Mouse (Mus musculus) urinary bladder, postnatal 4 days (tissue): Measurements from ENCODE around the gene Gpatch8.
"Not testable (repeated sequence)": the region's sequence is repeated elsewhere in the genome, so short reads cannot be mapped to it uniquely, and the experiment has no call there.

Experiments used
- DNase-seq, 2 experiments: peaks; one replicate each; pipeline ENCODE4 v3.0.0; 2021 to 2022; ENCODE audit warnings: low spot score in 2 of 2

Gene Gpatch8

GRCm38 (mm10) chr11:102572866-102573663 lies 16.9 kb upstream of the Gpatch8 start:
- peak; percentile 70 to 93 for DNase-seq

GRCm38 (mm10) chr11:102568756-102569377 lies 12.7 kb upstream of the Gpatch8 start:
- no peak for DNase-seq

DNA sequence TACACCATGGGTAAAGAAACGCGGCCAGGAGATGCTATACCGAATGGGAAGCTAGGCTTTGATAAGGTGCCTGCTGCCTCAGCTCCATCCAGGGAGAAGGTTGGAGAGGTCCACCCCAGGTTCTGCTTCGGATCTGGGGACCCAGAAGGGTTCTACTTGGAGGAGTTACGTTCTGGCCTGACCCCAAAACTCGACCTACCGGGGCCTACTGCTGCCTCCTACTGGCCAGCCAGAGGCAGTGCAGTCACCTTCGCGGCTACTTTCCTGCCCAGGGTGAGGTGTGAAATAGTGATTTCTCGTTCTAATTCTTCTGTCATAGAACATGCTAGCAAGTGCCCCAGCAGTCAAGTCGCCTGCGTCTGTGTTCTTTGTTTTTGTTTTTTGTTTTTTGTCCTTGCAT lies 12.0 kb upstream of the Gpatch8 start:
- DNase-seq: no peak

GRCm38 (mm10) chr11:102567723-102568122 lies 11.5 kb upstream of the Gpatch8 start:
- no peak for DNase-seq

GRCm38 (mm10) chr11:102567157-102567556 lies 11.0 kb upstream of the Gpatch8 start:
- DNase-seq: no peak

DNA sequence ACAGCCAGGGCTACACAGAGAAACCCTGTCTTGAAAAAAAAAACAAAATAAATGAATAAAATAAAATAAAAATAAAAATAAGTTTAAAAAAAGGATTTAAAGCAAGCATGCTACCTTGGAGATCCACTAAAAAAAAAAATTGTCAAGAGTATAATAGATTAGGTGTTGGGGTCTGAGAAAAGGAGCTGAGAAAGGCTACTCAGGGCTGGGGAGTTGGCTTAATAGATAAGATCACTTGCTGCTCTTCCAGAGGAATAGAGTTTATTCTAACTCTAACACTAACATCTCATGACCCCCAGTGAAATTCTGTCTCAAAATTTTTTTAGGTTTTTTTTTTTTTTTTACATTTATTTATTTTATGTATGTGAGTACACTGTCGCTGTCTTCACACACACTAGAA lies 10.1 kb upstream of the Gpatch8 start:
- no peak for DNase-seq

DNA sequence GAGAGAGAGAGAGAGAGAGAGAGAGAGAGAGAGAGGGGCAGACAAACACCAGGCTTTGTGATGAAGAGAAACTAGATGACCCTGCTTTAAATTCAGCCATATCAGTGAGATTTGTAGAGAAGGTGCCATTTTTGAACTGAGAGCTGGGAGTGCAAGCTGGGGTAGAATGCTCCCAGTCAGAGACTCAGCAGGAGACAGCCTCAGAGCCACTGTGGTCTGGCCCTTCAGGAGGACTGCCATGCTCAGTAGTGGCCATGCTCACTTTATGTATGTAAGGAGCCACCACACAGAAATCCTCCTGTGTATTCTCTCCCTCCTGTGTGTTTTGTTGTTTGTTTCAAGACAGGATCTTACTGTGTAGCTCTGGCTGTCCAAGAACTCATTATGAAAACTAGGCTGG lies 9.5 kb upstream of the Gpatch8 start:
- no peak for DNase-seq

GRCm38 (mm10) chr11:102564952-102565671 lies 8.9 kb upstream of the Gpatch8 start:
- DNase-seq: not testable (repeated sequence)

GRCm38 (mm10) chr11:102558704-102559103 lies 2.5 kb upstream of the Gpatch8 start:
- DNase-seq: no peak

DNA sequence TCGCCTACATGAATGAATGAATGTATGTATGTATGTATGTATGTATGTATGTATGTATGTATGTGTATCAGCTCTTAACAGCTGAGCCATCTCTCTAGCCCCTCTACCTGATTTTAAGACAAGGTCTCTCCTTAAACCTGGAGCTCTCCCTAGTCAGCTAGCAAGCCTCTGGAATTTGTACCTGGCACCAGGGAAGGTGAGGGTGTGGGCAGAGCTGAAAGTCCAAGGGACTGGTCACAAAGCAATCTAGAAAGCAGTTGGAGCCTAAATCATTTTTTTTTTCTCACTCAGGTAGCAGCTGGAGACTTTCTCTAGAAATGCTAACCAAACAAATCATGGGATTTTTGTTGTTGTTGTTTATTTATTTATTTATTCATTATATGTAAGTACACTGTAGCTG lies 1.2 kb upstream of the Gpatch8 start:
- DNase-seq: no peak

GRCm38 (mm10) chr11:102556716-102557074 lies 503 bp upstream of the Gpatch8 start:
- DNase-seq: no peak

GRCm38 (mm10) chr11:102555400-102556030 lies 677 bp downstream of the Gpatch8 start:
- peak in 1 of 2 experiments; percentile 24 for DNase-seq

- no peak for DNase-seq
Measured at GRCm38 (mm10) chr11:102552051-102552450, 4.1 kb downstream of the Gpatch8 start.

GRCm38 (mm10) chr11:102551176-102551575 lies 5.0 kb downstream of the Gpatch8 start:
- DNase-seq: no peak

GRCm38 (mm10) chr11:102541471-102541870 lies 14.7 kb downstream of the Gpatch8 start:
- DNase-seq: no peak

GRCm38 (mm10) chr11:102540286-102540685 lies 15.9 kb downstream of the Gpatch8 start:
- not testable (repeated sequence) for DNase-seq

- no peak for DNase-seq
Measured at GRCm38 (mm10) chr11:102539690-102540089, 16.5 kb downstream of the Gpatch8 start.

DNA sequence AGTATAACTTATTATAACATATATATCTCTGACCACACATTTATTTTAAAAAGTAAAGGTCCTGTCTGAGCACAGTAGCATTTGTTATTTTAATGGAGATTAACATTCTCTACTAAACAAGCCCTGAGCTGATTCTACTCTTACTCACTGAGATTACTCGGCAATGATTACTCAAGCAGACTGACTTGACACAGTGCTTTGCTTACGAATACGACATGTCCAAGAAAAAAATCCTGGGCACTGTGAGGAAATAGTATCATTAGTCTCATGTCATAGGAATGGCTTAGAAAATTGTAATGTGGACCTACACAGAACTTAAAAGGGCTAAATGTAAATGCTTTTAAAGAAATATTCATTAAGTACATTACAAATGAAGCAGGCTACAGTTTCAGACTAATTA lies 20.0 kb downstream of the Gpatch8 start:
- DNase-seq: no peak

GRCm38 (mm10) chr11:102534078-102534477 lies 22.1 kb downstream of the Gpatch8 start:
- no peak for DNase-seq

DNA sequence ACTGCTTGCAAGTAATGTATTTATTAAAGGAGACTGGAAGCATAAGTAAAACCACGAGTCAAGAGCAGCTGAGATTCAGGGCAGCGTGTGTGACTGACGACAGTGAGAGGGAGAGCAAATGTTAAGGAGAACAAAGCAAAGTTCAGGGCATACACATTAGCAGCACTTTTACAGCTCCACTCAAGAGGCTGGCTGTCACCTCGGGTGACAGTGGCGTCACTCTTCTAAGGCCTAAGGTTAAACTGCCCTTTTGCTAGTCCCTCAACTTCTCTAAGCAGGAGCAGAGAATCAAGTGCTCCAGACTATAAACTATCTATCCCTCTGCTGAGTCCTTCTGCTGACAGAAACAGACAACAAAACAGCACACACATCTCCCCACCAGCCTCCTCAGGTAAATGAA lies 24.8 kb downstream of the Gpatch8 start:
- DNase-seq: no peak

DNA sequence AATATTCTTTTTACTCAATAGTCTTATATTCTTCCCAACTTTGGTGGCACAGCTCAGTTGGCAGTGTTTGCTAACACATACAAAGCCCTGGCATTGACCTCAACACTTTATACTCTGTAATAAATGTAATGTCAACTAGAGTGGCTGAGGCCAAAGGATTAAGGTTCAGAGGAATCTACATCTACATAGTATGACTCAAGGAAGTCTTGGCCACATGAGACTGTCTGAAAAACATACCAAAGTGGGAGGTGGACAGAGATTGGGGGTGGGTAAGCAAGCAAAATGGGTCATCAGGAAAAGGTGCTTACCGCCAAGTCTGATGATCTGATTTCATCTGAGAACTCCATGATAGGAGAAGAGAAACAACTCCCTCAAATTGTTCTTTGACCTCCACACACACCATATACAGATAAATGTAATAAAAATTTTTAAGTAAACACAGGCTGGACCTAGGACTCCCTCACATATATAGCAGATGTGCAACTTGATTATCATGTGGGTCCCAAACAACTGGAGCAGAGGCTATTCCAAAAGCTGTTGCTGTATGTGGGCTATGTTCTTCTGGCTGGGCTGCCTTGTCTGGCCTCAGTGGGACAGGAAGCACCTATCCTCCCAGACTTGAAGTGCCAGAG lies 41.3 kb downstream of the Gpatch8 start:
- DNase-seq: no peak

- DNase-seq: no peak
Measured at GRCm38 (mm10) chr11:102510226-102510625, 46.0 kb downstream of the Gpatch8 start.
